Mouse (Mus musculus) ES-Bruce4 (cell line): ENCODE data around the gene Fam241b.

Experiments
- CTCF ChIP-seq: IDR thresholded peaks from one replicate; pipeline ENCODE4 v1.8.1; 2011; ENCODE audit warnings: low read depth, low read length
- EP300 ChIP-seq: IDR thresholded peaks from 2 replicates; pipeline ENCODE4 v1.6.1; 2011; ENCODE audit warnings: low read depth, low read length; ENCODE audit not compliant: insufficient read depth
- POLR2A ChIP-seq: IDR thresholded peaks from one replicate; pipeline ENCODE4 v1.8.1; 2011; ENCODE audit warnings: low read length; ENCODE audit not compliant: insufficient read depth

DNA sequence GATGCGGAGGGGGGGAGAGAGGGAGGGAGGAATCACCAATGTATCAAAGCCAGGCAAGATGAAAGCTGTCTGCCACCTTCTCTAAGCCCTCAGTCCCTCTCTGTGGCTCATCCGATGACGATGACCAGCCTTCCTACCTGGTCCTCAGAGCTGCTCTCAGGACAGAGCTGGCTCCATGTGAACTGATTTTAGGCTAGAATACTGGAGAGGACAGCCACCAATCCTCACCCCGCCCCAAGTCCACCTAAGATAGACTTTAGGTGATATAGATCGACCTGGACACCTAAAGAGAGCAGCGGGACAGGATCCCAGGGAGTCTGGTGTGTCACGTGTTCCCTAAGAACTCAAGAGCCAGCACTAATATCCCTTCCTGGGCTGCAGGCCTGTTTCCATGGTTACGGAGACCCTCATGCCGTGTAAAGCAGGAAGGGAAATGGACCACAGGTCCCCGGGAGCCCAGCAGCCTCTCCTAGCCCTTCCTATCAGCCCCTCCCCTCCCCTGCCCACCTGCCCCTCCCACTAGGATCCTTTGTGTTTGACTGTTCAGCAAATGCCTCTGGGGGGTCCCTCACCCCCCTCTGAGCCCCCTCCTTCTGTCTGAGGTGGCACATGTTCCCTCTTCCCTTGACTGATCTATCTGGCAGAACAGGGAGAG lies 43.8 kb downstream of the Fam241b start:
- TF ChIP-seq POLR2A = no peak
- no peak for TF ChIP-seq EP300
- TF ChIP-seq CTCF = no peak
